Mouse (Mus musculus) midbrain, embryonic 15.5 days (tissue): ENCODE data around the gene Tmx4. TPM values are rescaled to one million over a fixed set of nuclear protein-coding genes. Genes with fewer than 3 reads are reported as not detected.

Source experiments
- ATAC-seq: fragments of 200-750 bp; cut with Nextera tagmentation; replicated peaks from 2 replicates; pipeline ENCODE4 v1.8.0; 2017; ENCODE audit warnings: moderate TSS enrichment
- H3K27ac ChIP-seq: fragments of 300-500 bp; sonication (generic); 2 replicates; pipeline ENCODE4 v1.5.1; 2015; ENCODE audit warnings: mild to moderate bottlenecking, inconsistent platforms
- H3K27me3 ChIP-seq: fragments of 300-500 bp; sonication (generic); replicated peaks from 2 replicates; pipeline ENCODE4 v1.6.1; 2015; ENCODE audit warnings: inconsistent platforms
- H3K36me3 ChIP-seq: fragments of 300-500 bp; sonication (generic); replicated peaks from 2 replicates; pipeline ENCODE4 v1.6.1; 2015; ENCODE audit warnings: inconsistent platforms
- H3K4me1 ChIP-seq: fragments of 300-500 bp; sonication (generic); 2 replicates; pipeline ENCODE4 v1.6.1; 2015; ENCODE audit warnings: inconsistent platforms
- H3K4me2 ChIP-seq: fragments of 300-500 bp; sonication (generic); 2 replicates; pipeline ENCODE4 v1.6.1; 2015; ENCODE audit warnings: inconsistent platforms, mild to moderate bottlenecking, moderate library complexity
- H3K4me3 ChIP-seq: fragments of 300-500 bp; sonication (generic); 2 replicates; pipeline ENCODE4 v1.5.1; 2015; ENCODE audit warnings: mild to moderate bottlenecking, inconsistent platforms
- H3K9ac ChIP-seq: fragments of 300-500 bp; sonication (generic); 2 replicates; pipeline ENCODE4 v1.6.1; 2015; ENCODE audit warnings: mild to moderate bottlenecking, inconsistent platforms
- H3K9me3 ChIP-seq: fragments of 300-500 bp; sonication (generic); 2 replicates; pipeline ENCODE4 v1.6.1; 2016; ENCODE audit warnings: inconsistent platforms
- WGBS: fragments of 180-500 bp; shearing (Covaris S2); methylation state at CpG from one replicate; pipeline ENCODE4 v1.1.7; 2015; ENCODE audit warnings: mixed read lengths; 5-methylcytosine and 5-hydroxymethylcytosine counted together
- polyA plus RNA-seq: library from polyadenylated mRNA; unstranded; fragments of >200 nt; fragmentation: Nextera tagmentation; extraction: Ambion mirVana; gene quantifications from 2 replicates; pipeline ENCODE4 v1.2.1, GENCODE M21; 2015

Gene Tmx4
- polyA plus RNA-seq, 1 experiment from 2014 or later: 136 TPM

- Histone ChIP-seq H3K36me3 (no peaks in the 10 kb centered on the region), H3K9ac (no peak overlapping the region), H3K4me2 (no peak overlapping the region), H3K9me3 (no peaks in the 10 kb centered on the region), H3K27me3 (no peaks in the 10 kb centered on the region), H3K4me1 (no peaks in the 10 kb centered on the region), H3K4me3 (no peak overlapping the region), H3K27ac (no peak overlapping the region)
- no peak for ATAC-seq
- 25% methylated on average over 4 of the region's 4 CpGs for WGBS
Observed at GRCm38 (mm10) chr2:134549770-134550169, 94.2 kb downstream of the Tmx4 start.

GRCm38 (mm10) chr2:134545116-134545515 is 98.8 kb downstream of the Tmx4 start:
- Histone ChIP-seq H3K9ac (no peak overlapping the region), H3K36me3 (no peaks in the 10 kb centered on the region), H3K4me2 (no peak overlapping the region), H3K4me1 (no peaks in the 10 kb centered on the region), H3K27me3 (no peaks in the 10 kb centered on the region), H3K4me3 (no peak overlapping the region), H3K9me3 (no peaks in the 10 kb centered on the region), H3K27ac (no peak overlapping the region)
- WGBS: 78% methylated on average over 5 of the region's 5 CpGs
- no peak for ATAC-seq

GRCm38 (mm10) chr2:134544321-134545065 is 99.5 kb downstream of the Tmx4 start:
- Histone ChIP-seq H3K36me3 (no peaks in the 10 kb centered on the region), H3K9ac (no peak overlapping the region), H3K9me3 (no peaks in the 10 kb centered on the region), H3K4me1 (no peaks in the 10 kb centered on the region), H3K4me3 (no peak overlapping the region), H3K27me3 (no peaks in the 10 kb centered on the region), H3K27ac (no peak overlapping the region), H3K4me2 (no peak overlapping the region)
- 72% methylated on average over 8 of the region's 8 CpGs for WGBS
- ATAC-seq: no peak

Other genes starting within 250 kb of the Tmx4 start
- 0.08 TPM in 1 of 2 replicates, not detected in the other for gene Hao1, start 89.8 kb downstream of the Tmx4 start, polyA plus RNA-seq
- gene Plcb1, start 141.9 kb upstream of the Tmx4 start, polyA plus RNA-seq: 36.6 and 38.0 TPM in 2 replicates